Mouse (Mus musculus) stomach, embryonic 16.5 days (tissue): ENCODE results near the gene Endou. TPM values are rescaled to one million over a fixed set of nuclear protein-coding genes. Genes with fewer than 3 reads are reported as not detected.

Source experiments
- ATAC-seq: fragments of 200-750 bp; cut with Nextera tagmentation; 2 replicates; pipeline ENCODE4 v1.8.0; 2017; ENCODE audit warnings: moderate number of reproducible peaks, moderate TSS enrichment; ENCODE audit not compliant: insufficient read depth, low FRiP score
- H3K27ac ChIP-seq: fragments of 300-500 bp; sonication (generic); 2 replicates; pipeline ENCODE4 v1.5.1; 2014; ENCODE audit warnings: low read length
- H3K27me3 ChIP-seq: fragments of 300-500 bp; sonication (generic); 2 replicates; pipeline ENCODE4 v1.6.1; 2014; ENCODE audit warnings: low read length, control low read depth, mixed read lengths; ENCODE audit not compliant: control insufficient read depth, insufficient read depth
- H3K36me3 ChIP-seq: fragments of 300-500 bp; sonication (generic); 2 replicates; pipeline ENCODE4 v1.6.1; 2014; ENCODE audit warnings: low read length; ENCODE audit not compliant: control insufficient read depth, insufficient read depth
- H3K4me1 ChIP-seq: fragments of 300-500 bp; sonication (generic); 2 replicates; pipeline ENCODE4 v1.6.1; 2014; ENCODE audit warnings: low read length, control low read depth, mixed read lengths; ENCODE audit not compliant: control insufficient read depth, insufficient read depth
- H3K4me2 ChIP-seq: fragments of 300-500 bp; sonication (generic); 2 replicates; pipeline ENCODE4 v1.6.1; 2014; ENCODE audit warnings: low read depth, low read length, mixed read lengths
- H3K4me3 ChIP-seq: fragments of 300-500 bp; sonication (generic); replicated peaks from 2 replicates; pipeline ENCODE4 v1.5.1; 2014; ENCODE audit warnings: mild to moderate bottlenecking, low read length
- H3K9ac ChIP-seq: fragments of 300-500 bp; sonication (generic); 2 replicates; pipeline ENCODE4 v1.6.1; 2014; ENCODE audit warnings: low read length
- H3K9me3 ChIP-seq: fragments of 300-500 bp; sonication (generic); replicated peaks from 2 replicates; pipeline ENCODE4 v1.6.1; 2016; ENCODE audit warnings: low read length, control low read depth; ENCODE audit not compliant: control insufficient read depth
- WGBS: fragments of 180-500 bp; shearing (Covaris S2); extraction: QIAGEN DNeasy Blood & Tissue Kit; methylation state at CpG from one replicate; pipeline ENCODE4 v1.1.7; 2014; 5-methylcytosine and 5-hydroxymethylcytosine counted together
- polyA plus RNA-seq: library from polyadenylated mRNA; unstranded; fragments of >200 nt; fragmentation: Nextera tagmentation; extraction: Ambion mirVana; gene quantifications from 2 replicates; pipeline ENCODE4 v1.2.1, GENCODE M21; 2015

Gene Endou
- 6.4 and 18.3 TPM in 2 replicates for polyA plus RNA-seq

DNA sequence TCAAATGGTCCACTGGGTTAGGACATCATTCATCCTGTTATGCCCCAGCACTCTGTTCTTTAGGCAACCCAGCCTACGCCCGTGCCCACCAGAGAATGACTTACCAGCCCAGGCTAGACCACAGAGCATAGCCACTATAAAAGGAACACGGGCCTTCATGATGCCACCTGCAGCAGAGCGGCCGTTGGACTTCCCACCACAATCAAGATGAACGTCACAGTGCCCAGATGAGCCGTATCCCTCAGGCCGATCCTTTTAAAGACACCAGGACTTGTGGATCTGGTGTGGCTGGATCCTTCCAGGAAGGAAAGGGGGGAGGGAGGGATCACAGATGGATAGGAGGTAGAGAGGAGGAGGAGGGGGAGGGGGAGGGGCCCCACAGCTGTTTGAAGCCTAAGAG, at the start of gene Endou:
Endou (minus strand) TSS at position 229 of the 400 bp plus-strand sequence.
- Histone ChIP-seq H3K4me3 (no peak within 1 kb of the TSS), H3K36me3 (no peaks in the 10 kb centered on the region), H3K27me3 (no peaks in the 10 kb centered on the region), H3K27ac (no peak within 1 kb of the TSS), H3K9ac (no peak within 1 kb of the TSS), H3K4me2 (no peak within 1 kb of the TSS), H3K4me1 (no peaks in the 10 kb centered on the region), H3K9me3 (no peaks in the 10 kb centered on the region)
- no peak for ATAC-seq
- WGBS, result 89% methylated on average over 8 of the region's 8 CpGs

DNA sequence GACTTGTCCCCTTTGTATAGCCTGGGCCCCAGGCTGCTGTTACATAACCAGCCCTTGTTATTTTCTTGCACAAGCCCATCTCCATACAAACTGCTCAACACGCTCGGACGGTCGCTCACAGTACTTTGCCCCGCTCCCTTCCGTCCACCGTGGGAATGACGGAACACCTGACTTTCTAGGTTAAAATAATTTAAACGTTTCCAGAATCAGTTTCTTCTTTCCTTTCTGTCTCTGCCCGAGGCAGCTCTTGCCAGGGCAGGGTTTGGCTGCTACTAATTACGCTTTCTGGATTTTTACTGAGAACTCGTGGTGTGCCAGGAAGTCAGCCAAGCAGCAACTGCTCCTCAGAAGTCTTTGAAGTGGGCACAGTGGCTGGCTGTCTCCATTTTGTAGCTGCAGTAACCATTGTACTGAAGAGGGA, 49.5 kb upstream of the Endou start:
- peak overlapping the region; percentile 18; the same call in 1 of the 2 replicates for H3K27ac ChIP-seq
- H3K4me1 ChIP-seq, result peaks cover 21% of the 10 kb centered on the region; the same call in 1 of the 2 replicates
- WGBS, result 66% methylated on average over 12 of the region's 12 CpGs
- no peak overlapping the region for H3K4me3 ChIP-seq
- no peak for ATAC-seq
- H3K27me3 ChIP-seq, result no peaks in the 10 kb centered on the region
- H3K9ac ChIP-seq, result no peak overlapping the region
- no peak overlapping the region for H3K4me2 ChIP-seq
- H3K36me3 ChIP-seq, result no peaks in the 10 kb centered on the region
- no peaks in the 10 kb centered on the region for H3K9me3 ChIP-seq

- Histone ChIP-seq H3K36me3 (no peaks in the 10 kb centered on the region), H3K9me3 (no peaks in the 10 kb centered on the region), H3K9ac (no peak overlapping the region), H3K4me3 (no peak overlapping the region), H3K4me2 (no peak overlapping the region), H3K27ac (no peak overlapping the region), H3K4me1 (peaks cover 17% of the 10 kb centered on the region; the same call in 1 of the 2 replicates), H3K27me3 (no peaks in the 10 kb centered on the region)
- no peak for ATAC-seq
- WGBS, result 88% methylated on average over 1 of the region's 1 CpGs
Observed at GRCm38 (mm10) chr15:97779576-97779975, 48.4 kb upstream of the Endou start.

DNA sequence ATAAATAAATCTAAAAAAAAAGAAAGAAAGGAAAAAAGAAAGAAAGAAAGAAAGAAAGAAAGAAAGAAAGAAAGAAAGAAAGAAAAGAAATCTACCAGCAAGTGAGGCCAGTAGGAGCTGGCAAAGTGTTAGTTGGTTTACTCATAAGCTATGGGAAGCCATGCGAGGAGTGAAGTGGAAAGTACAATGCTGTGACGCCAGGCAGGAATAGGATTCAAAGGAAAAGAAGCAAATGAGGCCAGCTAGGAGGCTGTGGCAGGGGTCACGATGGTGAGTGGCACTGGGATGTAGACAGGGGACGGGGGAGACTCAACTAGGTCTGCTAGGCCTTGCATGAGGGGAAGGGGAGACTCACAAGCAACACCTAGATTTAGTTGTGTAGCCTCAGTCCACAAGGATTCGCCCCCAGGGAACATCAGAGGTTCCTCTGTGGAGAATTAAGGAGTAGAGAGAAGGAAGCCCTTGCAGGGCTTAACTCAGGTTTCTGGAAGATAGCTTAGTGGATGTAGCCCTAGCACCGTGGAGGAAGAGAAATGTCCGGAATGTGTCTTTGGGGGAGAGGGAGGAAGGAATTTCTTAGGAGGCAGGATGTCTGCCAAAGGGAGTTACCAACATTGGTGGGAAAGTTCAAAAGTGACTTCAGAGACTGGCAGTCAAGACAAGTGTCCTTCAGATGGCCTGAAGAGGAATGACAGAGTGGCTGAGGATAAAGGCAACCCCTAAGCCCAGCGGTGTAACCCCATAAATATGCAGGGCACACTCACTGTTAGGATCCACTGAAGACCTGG, 47.4 kb upstream of the Endou start, which contains the start of gene Slc48a1:
Slc48a1 (plus strand) TSS at position 210 of the 788 bp plus-strand sequence.
- no peak within 1 kb of the TSS for H3K4me3 ChIP-seq
- H3K4me1 ChIP-seq, result peaks cover 22% of the 10 kb centered on the region
- H3K36me3 ChIP-seq, result no peaks in the 10 kb centered on the region
- H3K27me3 ChIP-seq, result no peaks in the 10 kb centered on the region
- peak within 1 kb of the TSS; percentile 39; the same call in 1 of the 2 replicates for H3K27ac ChIP-seq
- no peak within 1 kb of the TSS for H3K9ac ChIP-seq
- no peak within 1 kb of the TSS for H3K4me2 ChIP-seq
- H3K9me3 ChIP-seq, result no peaks in the 10 kb centered on the region
- 66% methylated on average over 8 of the region's 8 CpGs for WGBS
- no peak for ATAC-seq

DNA sequence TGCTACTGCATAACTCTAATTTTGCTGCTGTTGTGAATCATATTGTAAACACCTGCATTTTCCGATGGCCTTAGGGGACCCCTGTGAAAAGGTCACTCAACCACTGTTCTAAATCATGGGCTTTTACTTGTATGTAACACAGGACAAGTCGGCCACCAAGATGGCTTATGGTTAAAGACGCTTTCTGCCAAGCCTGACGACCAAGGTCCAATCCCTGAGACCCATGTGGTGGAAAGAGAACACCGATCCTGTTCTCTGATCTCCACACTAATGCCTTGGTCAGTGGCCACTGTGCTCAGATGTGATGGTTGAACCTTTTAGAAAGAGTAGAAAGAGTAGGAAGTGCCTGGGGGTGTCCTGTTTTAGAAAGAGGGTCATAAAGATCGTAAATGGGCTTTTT, 45.8 kb upstream of the Endou start:
- no peaks in the 10 kb centered on the region for H3K36me3 ChIP-seq
- H3K9ac ChIP-seq, result no peak overlapping the region
- no peaks in the 10 kb centered on the region for H3K27me3 ChIP-seq
- no peak overlapping the region for H3K4me3 ChIP-seq
- WGBS, result 80% methylated on average over 6 of the region's 6 CpGs
- no peak for ATAC-seq
- no peaks in the 10 kb centered on the region for H3K9me3 ChIP-seq
- H3K4me2 ChIP-seq, result no peak overlapping the region
- peaks cover 26% of the 10 kb centered on the region for H3K4me1 ChIP-seq
- H3K27ac ChIP-seq, result no peak overlapping the region

DNA sequence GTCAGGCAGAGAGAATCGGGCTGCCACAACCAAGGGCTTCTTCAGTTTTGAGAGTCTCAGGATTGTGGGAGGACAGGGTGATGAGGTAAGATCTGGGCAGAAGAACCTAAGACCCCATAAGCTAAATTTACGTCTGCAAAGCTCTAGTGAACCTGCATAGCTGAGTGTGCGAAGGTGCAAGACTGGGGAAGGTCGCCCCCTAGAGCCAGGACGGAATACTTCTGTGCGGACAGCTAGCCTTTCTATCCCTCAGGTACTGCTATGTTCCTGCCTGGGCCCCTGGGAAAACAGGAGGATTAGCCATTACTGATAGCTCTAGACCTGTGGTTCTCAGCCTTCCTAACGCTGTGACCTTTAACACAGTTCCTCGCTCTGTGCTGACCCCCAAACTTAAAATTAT, 45.4 kb upstream of the Endou start:
- WGBS, result 13% methylated on average over 8 of the region's 8 CpGs
- 0 out of 2 replicates have a peak overlapping the region, but pooled peaks have one; percentile 4 for H3K9ac ChIP-seq
- no peak overlapping the region for H3K27ac ChIP-seq
- H3K27me3 ChIP-seq, result no peaks in the 10 kb centered on the region
- peak; percentile 19; the same call in 1 of the 2 replicates for ATAC-seq
- H3K4me1 ChIP-seq, result peaks cover 25% of the 10 kb centered on the region
- H3K4me3 ChIP-seq, result no peak overlapping the region
- H3K4me2 ChIP-seq, result no peak overlapping the region
- H3K36me3 ChIP-seq, result no peaks in the 10 kb centered on the region
- H3K9me3 ChIP-seq, result no peaks in the 10 kb centered on the region

- Histone ChIP-seq H3K4me2 (no peak overlapping the region), H3K27ac (peak overlapping the region; percentile 76), H3K9ac (peak overlapping the region; percentile 29; the same call in 1 of the 2 replicates)
Observed at GRCm38 (mm10) chr15:97773961-97774370, 42.8 kb upstream of the Endou start.

GRCm38 (mm10) chr15:97773108-97773507, 42.0 kb upstream of the Endou start:
- 11% methylated on average over 5 of the region's 5 CpGs for WGBS
- Histone ChIP-seq H3K27ac (peak overlapping the region; percentile 76), H3K4me2 (no peak overlapping the region), H3K27me3 (0 out of 2 replicates have a peak, but pooled peaks cover 3% of the 10 kb centered on the region), H3K9me3 (no peaks in the 10 kb centered on the region), H3K4me3 (no peak overlapping the region), H3K4me1 (peaks cover 20% of the 10 kb centered on the region), H3K9ac (no peak overlapping the region; the same call in 1 of the 2 replicates), H3K36me3 (no peaks in the 10 kb centered on the region)
- peak; percentile 51; the same call in 1 of the 2 replicates for ATAC-seq

More at GRCm38 (mm10) chr15:97773961-97774370, 42.8 kb upstream of the Endou start:
- WGBS, result 66% methylated on average over 5 of the region's 5 CpGs
- ATAC-seq, result peak; percentile 48; the same call in 1 of the 2 replicates
- no peak overlapping the region for H3K4me3 ChIP-seq
- no peaks in the 10 kb centered on the region for H3K9me3 ChIP-seq
- no peaks in the 10 kb centered on the region for H3K36me3 ChIP-seq
- no peaks in the 10 kb centered on the region for H3K27me3 ChIP-seq
- H3K4me1 ChIP-seq, result peaks cover 20% of the 10 kb centered on the region

DNA sequence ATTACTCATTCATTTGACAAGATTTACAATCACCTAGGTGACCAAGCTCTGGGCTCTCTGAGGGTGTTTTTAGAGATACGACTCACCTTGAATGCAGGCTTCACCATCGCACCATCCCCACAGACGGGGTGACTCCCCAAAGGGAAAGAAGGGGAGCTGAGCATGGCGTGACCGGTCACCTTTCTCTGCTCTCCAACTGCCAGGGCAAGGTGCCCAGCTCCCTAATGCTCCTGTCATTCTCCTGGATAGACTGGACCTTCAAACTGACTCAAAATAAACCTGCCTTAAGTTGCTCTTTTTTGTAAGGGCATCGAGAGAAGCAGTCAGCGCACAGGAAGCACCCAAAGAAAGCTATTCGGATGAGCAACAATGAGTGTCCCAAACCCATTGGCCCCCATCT, 39.1 kb upstream of the Endou start:
- Histone ChIP-seq H3K4me2 (no peak overlapping the region), H3K4me3 (no peak overlapping the region), H3K27me3 (peaks cover 5% of the 10 kb centered on the region; the same call in 1 of the 2 replicates), H3K9ac (no peak overlapping the region), H3K36me3 (no peaks in the 10 kb centered on the region), H3K4me1 (peaks cover 30% of the 10 kb centered on the region), H3K9me3 (no peaks in the 10 kb centered on the region), H3K27ac (no peak overlapping the region)
- WGBS, result 77% methylated on average over 8 of the region's 8 CpGs
- no peak for ATAC-seq
